Mouse (Mus musculus) heart, postnatal 0 days (tissue): Measurements from ENCODE around the gene Mapkapk2. TPM values are rescaled to one million over a fixed set of nuclear protein-coding genes. Genes with fewer than 3 reads are reported as not detected.

ENCODE experiments used
- ATAC-seq: fragments of 200-750 bp; cut with Nextera tagmentation; 2 replicates; pipeline ENCODE4 v1.8.0; 2017; ENCODE audit warnings: low read depth, moderate number of reproducible peaks, moderate library complexity; ENCODE audit not compliant: insufficient read depth
- DNase-seq: peaks from one replicate; pipeline ENCODE4 v3.0.0-alpha.2; 2016; ENCODE audit warnings: low spot score
- H3K27ac ChIP-seq: fragments of 300-500 bp; sonication (generic); 2 replicates; pipeline ENCODE4 v1.5.1; 2014; ENCODE audit warnings: low read depth, mild to moderate bottlenecking
- H3K27me3 ChIP-seq: fragments of 300-500 bp; sonication (generic); 2 replicates; pipeline ENCODE4 v1.6.1; 2014; ENCODE audit warnings: low read length, mixed read lengths; ENCODE audit not compliant: control insufficient read depth, insufficient read depth
- H3K36me3 ChIP-seq: fragments of 300-500 bp; sonication (generic); replicated peaks from 2 replicates; pipeline ENCODE4 v1.6.1; 2014; ENCODE audit warnings: low read length, mixed read lengths; ENCODE audit not compliant: control insufficient read depth, insufficient read depth
- H3K4me1 ChIP-seq: fragments of 300-500 bp; sonication (generic); 2 replicates; pipeline ENCODE4 v1.6.1; 2014; ENCODE audit warnings: antibody characterized with exemption; ENCODE audit not compliant: control insufficient read depth, insufficient read depth
- H3K4me2 ChIP-seq: fragments of 300-500 bp; sonication (generic); 2 replicates; pipeline ENCODE4 v1.6.1; 2014; ENCODE audit warnings: low read depth, mild to moderate bottlenecking, low read length, moderate library complexity
- H3K4me3 ChIP-seq: fragments of 300-500 bp; sonication (generic); 2 replicates; pipeline ENCODE4 v1.5.1; 2014; ENCODE audit warnings: low read depth, low read length
- H3K9ac ChIP-seq: fragments of 300-500 bp; sonication (generic); replicated peaks from 2 replicates; pipeline ENCODE4 v1.6.1; 2014; ENCODE audit warnings: low read depth, low read length, mixed read lengths
- H3K9me3 ChIP-seq: fragments of 300-500 bp; sonication (generic); replicated peaks from 2 replicates; pipeline ENCODE4 v1.6.1; 2016; ENCODE audit warnings: low read length; ENCODE audit not compliant: control insufficient read depth
- CTCF ChIP-seq: IDR thresholded peaks from 2 replicates; pipeline ENCODE4 v1.5.1; 2016; ENCODE audit warnings: antibody characterized with exemption, control low read depth, low read depth
- EP300 ChIP-seq: IDR thresholded peaks from 2 replicates; pipeline ENCODE4 v1.6.1; 2016; ENCODE audit warnings: antibody characterized with exemption, low read depth
- WGBS: fragments of 180-500 bp; shearing (Covaris S2); extraction: QIAGEN DNeasy Blood & Tissue Kit; methylation state at CpG from one replicate; pipeline ENCODE4 v1.1.7; 2014; 5-methylcytosine and 5-hydroxymethylcytosine counted together
- polyA plus RNA-seq: library from polyadenylated mRNA; unstranded; fragments of >200 nt; fragmentation: Nextera tagmentation; extraction: Ambion mirVana; gene quantifications from 2 replicates; pipeline ENCODE4 v1.2.1, GENCODE M21; 2015
- total RNA-seq: library from RNA; depleted of rRNA; stranded (reverse); fragments of >200 nt; gene quantifications from 2 replicates; pipeline ENCODE4 v1.2.3, GENCODE M21; 2014; ENCODE audit warnings: low replicate concordance

The Mapkapk2 gene
- total and polyA plus RNA-seq, 2 experiments from 2014 or later = 69.9 to 302 TPM

DNA sequence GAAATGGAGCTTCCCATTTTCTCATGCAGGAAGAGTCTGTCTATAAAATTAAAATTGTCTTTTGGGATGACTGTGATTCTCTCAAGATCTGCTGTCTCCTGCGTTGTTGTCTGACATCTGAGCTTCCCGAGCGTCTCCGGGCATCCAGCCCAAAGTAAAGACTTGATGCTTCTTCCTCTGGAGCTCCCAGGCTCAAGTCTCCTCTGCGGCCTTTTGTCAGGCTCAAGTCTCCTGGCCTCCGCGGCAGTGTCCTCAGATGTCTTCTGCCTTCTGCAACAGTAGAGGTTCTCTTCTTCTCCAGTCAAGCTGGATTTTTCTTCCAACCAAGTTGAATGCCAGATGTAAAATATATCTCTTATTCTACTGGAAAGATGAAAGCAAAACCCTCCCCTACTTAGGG is 28.6 kb downstream of the Mapkapk2 start:
- Histone ChIP-seq H3K36me3 (0 out of 2 replicates have a peak, but pooled peaks cover 5% of the 10 kb centered on the region), H3K4me1 (peaks cover 34% of the 10 kb centered on the region), H3K27me3 (no peaks in the 10 kb centered on the region), H3K4me3 (no peak overlapping the region), H3K4me2 (no peak overlapping the region), H3K9ac (no peak overlapping the region), H3K27ac (no peak overlapping the region), H3K9me3 (no peaks in the 10 kb centered on the region)
- ATAC-seq (no peak), DNase-seq (no peak)
- 71% methylated on average over 7 of the region's 7 CpGs for WGBS
- TF ChIP-seq EP300 (no peak), CTCF (no peak)

DNA sequence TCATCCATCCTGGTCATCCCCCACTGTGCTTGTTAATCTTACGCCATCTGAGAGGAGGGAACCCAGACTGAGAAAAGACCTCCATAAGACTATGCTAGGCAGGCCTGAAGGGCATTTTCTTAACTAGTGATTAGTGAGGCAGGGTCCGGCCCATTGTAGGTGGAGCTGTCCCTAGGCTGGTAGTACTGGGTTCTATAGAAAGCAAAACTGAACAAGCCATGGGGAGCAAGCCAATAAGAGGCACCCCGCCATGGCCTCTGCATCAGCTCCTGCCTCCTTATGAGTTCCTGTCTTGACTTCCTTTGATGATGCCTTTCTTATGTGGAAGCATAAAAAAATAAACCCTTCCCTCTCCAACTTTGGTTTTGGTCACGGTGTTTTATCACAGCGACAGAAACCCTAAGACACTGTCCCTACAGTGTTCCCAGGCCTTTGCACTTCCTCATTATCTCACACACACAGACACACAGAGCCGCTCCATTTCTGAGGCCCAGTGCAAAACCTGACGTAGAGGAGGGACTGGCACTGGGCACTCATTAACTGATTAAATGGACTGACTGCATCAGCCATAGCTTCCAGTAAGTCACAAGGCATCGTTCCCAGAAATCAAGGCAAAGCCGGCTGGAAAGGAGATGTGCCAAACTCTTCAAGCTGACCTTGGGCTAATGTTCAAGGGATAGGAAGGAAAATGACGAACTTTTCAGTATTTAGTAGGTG is 29.5 kb downstream of the Mapkapk2 start:
- Histone ChIP-seq H3K27me3 (no peaks in the 10 kb centered on the region), H3K27ac (peak overlapping the region; percentile 6; the same call in 1 of the 2 replicates)

GRCm38 (mm10) chr1:131064202-131064601 is 33.4 kb downstream of the Mapkapk2 start:
- no peak overlapping the region for H3K9ac ChIP-seq
- no peak for DNase-seq
- no peak for TF ChIP-seq EP300
- TF ChIP-seq CTCF = no peak
- no peaks in the 10 kb centered on the region for H3K27me3 ChIP-seq
- H3K4me1 ChIP-seq = peaks cover 53% of the 10 kb centered on the region
- no peaks in the 10 kb centered on the region for H3K9me3 ChIP-seq
- WGBS = 24% methylated on average over 6 of the region's 6 CpGs
- peak overlapping the region; percentile 39 for H3K27ac ChIP-seq
- no peak for ATAC-seq
- no peak overlapping the region for H3K4me3 ChIP-seq
- H3K36me3 ChIP-seq = 0 out of 2 replicates have a peak, but pooled peaks cover 5% of the 10 kb centered on the region
- no peak overlapping the region for H3K4me2 ChIP-seq

More for the DNA sequence above, 29.5 kb downstream of the Mapkapk2 start:
- DNase-seq (no peak), ATAC-seq (no peak)
- Histone ChIP-seq H3K36me3 (0 out of 2 replicates have a peak, but pooled peaks cover 5% of the 10 kb centered on the region), H3K4me2 (no peak overlapping the region), H3K4me3 (no peak overlapping the region), H3K4me1 (peaks cover 34% of the 10 kb centered on the region), H3K9me3 (no peaks in the 10 kb centered on the region), H3K9ac (no peak overlapping the region)
- TF ChIP-seq CTCF (no peak), EP300 (no peak)
- WGBS = 67% methylated on average over 10 of the region's 10 CpGs

- peak overlapping the region; percentile 32; the same call in 1 of the 2 replicates for H3K4me2 ChIP-seq
- H3K9ac ChIP-seq = 0 out of 2 replicates have a peak overlapping the region, but pooled peaks have one; percentile 7
- H3K4me3 ChIP-seq = no peak overlapping the region
- H3K36me3 ChIP-seq = 0 out of 2 replicates have a peak, but pooled peaks cover 11% of the 10 kb centered on the region
- peak; percentile 88 for ATAC-seq
- TF ChIP-seq EP300 (no peak), CTCF (no peak)
- DNase-seq = peak; percentile 92
- no peaks in the 10 kb centered on the region for H3K9me3 ChIP-seq
- WGBS = 24% methylated on average over 6 of the region's 6 CpGs
- peak overlapping the region; percentile 82 for H3K27ac ChIP-seq
- H3K27me3 ChIP-seq = no peaks in the 10 kb centered on the region
- peaks cover 62% of the 10 kb centered on the region for H3K4me1 ChIP-seq
Measured at GRCm38 (mm10) chr1:131062821-131063220, 34.8 kb downstream of the Mapkapk2 start.

- ATAC-seq (no peak), DNase-seq (no peak)
- Histone ChIP-seq H3K4me3 (no peak overlapping the region), H3K4me1 (peaks cover 62% of the 10 kb centered on the region), H3K27me3 (no peaks in the 10 kb centered on the region), H3K36me3 (peaks cover 17% of the 10 kb centered on the region), H3K27ac (peak overlapping the region; percentile 82), H3K9me3 (no peaks in the 10 kb centered on the region), H3K9ac (no peak overlapping the region), H3K4me2 (no peak overlapping the region)
- WGBS = 38% methylated on average over 7 of the region's 7 CpGs
- TF ChIP-seq EP300 (no peak), CTCF (no peak)
Measured at GRCm38 (mm10) chr1:131061740-131062254, 35.8 kb downstream of the Mapkapk2 start.
